Mouse (Mus musculus) small intestine, adult 2 months (tissue): ENCODE measurements at regions not wholly inside any gene's neighbourhood (a gene's known extent, or its start where the extent isn't known, plus 50 kb on each side); places are given as distances from the start of the nearest gene placed in this dataset.

Source experiments
- H3K27ac ChIP-seq: fragments of 200-500 bp; 2 replicates; pipeline ENCODE4 v1.5.1; 2012; ENCODE audit warnings: low read depth, low read length, control low read depth, inconsistent platforms; ENCODE audit not compliant: insufficient read depth
- H3K27me3 ChIP-seq: fragments of 200-500 bp; 2 replicates; pipeline ENCODE4 v1.6.1; 2012; ENCODE audit warnings: mild to moderate bottlenecking, moderate library complexity, low read length, inconsistent platforms; ENCODE audit not compliant: control insufficient read depth, insufficient read depth
- H3K36me3 ChIP-seq: fragments of 200-500 bp; 2 replicates; pipeline ENCODE4 v1.6.1; 2012; ENCODE audit warnings: mild to moderate bottlenecking, low read length, control low read depth, inconsistent platforms; ENCODE audit not compliant: control insufficient read depth, insufficient read depth
- H3K4me1 ChIP-seq: fragments of 200-500 bp; 2 replicates; pipeline ENCODE4 v1.6.1; 2012; ENCODE audit warnings: low read length, inconsistent platforms, mixed read lengths; ENCODE audit not compliant: control insufficient read depth, insufficient read depth, insufficient read length
- H3K4me3 ChIP-seq: fragments of 200-500 bp; 2 replicates; pipeline ENCODE4 v1.5.1; 2012; ENCODE audit warnings: low read depth, mild to moderate bottlenecking, control low read depth, inconsistent platforms, low read length, moderate library complexity
- CTCF ChIP-seq: fragments of 200-500 bp; IDR thresholded peaks from 2 replicates; pipeline ENCODE4 v1.5.1; 2012; ENCODE audit warnings: low read depth, mild to moderate bottlenecking, control low read depth, inconsistent platforms, low read length, moderate library complexity, mixed read lengths; ENCODE audit not compliant: insufficient replicate concordance, insufficient read length; ENCODE audit errors: extremely low read depth
- POLR2A ChIP-seq: fragments of 200-500 bp; IDR thresholded peaks from 2 replicates; pipeline ENCODE4 v1.6.1; 2012; ENCODE audit warnings: low read depth, mild to moderate bottlenecking, control low read depth, inconsistent platforms, low read length, moderate library complexity
- WGBS: fragments of 180-500 bp; shearing (Covaris S2); methylation state at CpG from one replicate; pipeline ENCODE4 v1.1.7; 2018; 5-methylcytosine and 5-hydroxymethylcytosine counted together

DNA sequence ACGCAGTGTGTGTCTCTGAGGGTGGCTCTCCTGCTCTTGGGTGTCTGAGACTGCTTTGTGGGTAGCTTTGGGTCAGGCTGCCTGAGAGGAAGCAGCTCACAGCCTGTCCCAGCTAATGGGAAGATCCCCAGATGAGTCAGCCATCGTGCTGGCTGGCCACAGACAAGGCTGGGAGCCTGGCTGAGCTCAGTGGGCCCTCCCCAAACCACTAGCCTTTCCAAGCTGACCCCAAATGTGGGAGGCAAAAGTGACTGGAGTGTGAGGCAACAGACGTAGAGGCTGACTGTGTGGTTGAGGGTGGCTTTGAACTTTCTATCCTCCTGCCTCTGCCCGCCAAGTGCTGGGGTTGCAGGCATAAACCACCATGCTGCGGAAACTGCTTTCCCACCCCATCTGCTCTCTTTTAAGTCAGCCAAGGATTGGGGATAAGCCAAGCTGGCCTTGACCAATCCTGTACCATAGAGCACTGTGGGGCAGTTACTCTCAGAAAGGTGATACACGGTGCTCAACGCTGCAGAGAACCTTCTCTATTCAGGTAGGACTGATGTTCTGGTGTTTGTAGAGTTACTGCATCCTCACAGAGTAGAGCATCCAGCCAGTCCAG lies 163.0 kb downstream of the Tpra1 start:
- WGBS = 75% methylated on average over 7 of the region's 7 CpGs
- H3K4me3 ChIP-seq = no peak overlapping the region

DNA sequence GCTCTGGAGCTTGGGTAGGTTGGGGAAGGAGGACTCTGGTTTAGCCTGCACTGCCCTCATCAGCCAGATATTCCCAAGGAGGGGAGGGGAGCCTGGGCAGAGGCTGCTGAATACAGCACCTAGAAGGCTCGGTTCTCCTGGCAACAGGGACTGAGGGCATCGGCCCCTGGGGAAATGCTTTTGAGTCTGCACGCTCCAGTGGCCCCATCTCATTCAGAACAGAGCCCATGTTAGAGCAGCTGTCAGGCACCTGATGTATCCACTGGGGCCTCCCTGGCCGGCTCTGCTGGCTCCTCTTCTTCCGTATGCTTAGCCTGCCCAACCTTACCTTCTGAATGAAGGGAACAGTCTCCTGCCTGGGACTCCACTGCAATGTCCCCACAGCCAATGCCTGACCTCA lies 164.5 kb downstream of the Tpra1 start:
- H3K4me3 ChIP-seq = no peak overlapping the region
- 82% methylated on average over 5 of the region's 5 CpGs for WGBS
- H3K27me3 ChIP-seq = no peaks in the 10 kb centered on the region
- H3K27ac ChIP-seq = no peak overlapping the region
- H3K36me3 ChIP-seq = no peaks in the 10 kb centered on the region
- TF ChIP-seq CTCF (no peak), POLR2A (no peak)
- H3K4me1 ChIP-seq = no peaks in the 10 kb centered on the region

More for the DNA sequence above, 163.0 kb downstream of the Tpra1 start:
- Histone ChIP-seq H3K36me3 (no peaks in the 10 kb centered on the region), H3K27me3 (no peaks in the 10 kb centered on the region), H3K4me1 (no peaks in the 10 kb centered on the region), H3K27ac (no peak overlapping the region)
- no peak for TF ChIP-seq CTCF
- TF ChIP-seq POLR2A = no peak

DNA sequence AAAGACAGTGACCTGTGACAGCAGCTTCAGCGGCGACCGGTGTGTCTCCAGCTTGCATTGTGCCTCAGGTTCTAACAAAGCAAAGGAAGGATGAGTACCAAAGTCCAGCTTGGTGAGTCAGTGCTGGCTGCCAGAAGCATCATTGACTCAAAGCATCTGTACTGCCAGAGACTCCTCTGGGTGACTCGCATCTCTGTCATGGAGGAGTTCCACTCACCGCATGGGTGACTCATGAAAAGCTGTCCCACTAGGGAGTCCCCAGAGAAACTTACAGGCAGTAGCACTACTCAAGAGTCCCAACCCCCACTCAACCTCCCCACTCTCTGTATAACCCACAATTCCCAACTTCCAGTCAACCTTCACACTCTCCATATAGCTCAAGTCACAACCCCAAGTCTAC lies 166.2 kb downstream of the Tpra1 start:
- Histone ChIP-seq H3K36me3 (no peaks in the 10 kb centered on the region), H3K4me1 (no peaks in the 10 kb centered on the region), H3K27ac (no peak overlapping the region), H3K4me3 (no peak overlapping the region), H3K27me3 (no peaks in the 10 kb centered on the region)
- 88% methylated on average over 5 of the region's 5 CpGs for WGBS
- TF ChIP-seq POLR2A (no peak), CTCF (no peak)

DNA sequence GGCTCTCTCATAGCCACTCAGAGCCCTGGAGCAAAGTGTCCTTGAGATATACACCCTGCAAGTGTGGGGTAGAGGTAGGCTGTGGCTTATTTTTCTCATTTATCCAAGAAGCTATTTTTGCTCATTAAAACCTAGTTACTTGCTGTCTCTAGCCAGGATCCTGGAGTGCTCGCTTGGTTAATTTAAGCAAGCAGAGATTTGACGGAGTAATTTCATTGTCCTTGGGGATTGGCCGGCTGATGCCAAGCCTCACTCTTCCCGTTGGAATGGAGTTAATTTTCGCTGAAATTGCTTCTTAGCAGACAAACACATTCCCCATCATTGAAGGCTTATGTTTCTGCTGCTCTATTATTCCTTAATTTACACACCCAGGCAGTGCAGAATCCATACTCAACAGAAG lies 167.1 kb downstream of the Tpra1 start:
- TF ChIP-seq POLR2A (no peak), CTCF (no peak)
- H3K4me1 ChIP-seq = no peaks in the 10 kb centered on the region
- no peaks in the 10 kb centered on the region for H3K36me3 ChIP-seq
- H3K4me3 ChIP-seq = no peak overlapping the region
- no peaks in the 10 kb centered on the region for H3K27me3 ChIP-seq
- WGBS = 81% methylated on average over 5 of the region's 5 CpGs
- H3K27ac ChIP-seq = no peak overlapping the region

DNA sequence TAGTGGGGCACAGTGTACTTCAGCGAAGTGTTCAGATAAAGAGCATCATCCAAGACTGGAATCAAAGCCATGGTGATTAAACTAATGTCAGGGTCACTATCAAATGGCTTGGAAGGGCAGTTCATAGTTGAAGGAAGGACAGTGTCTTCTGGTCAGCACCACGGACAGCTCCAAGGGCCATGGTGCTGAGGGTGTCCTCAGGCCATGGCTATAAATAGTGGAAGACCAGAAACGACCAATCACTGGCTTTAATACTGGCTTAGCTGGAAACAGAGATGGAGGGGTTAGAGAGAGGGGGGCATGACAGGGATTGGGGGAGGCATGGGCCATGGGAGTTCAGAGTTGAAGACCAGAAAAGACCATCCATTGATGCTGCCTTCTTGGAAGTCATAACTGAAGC lies 168.0 kb downstream of the Tpra1 start:
- no peaks in the 10 kb centered on the region for H3K4me1 ChIP-seq
- no peaks in the 10 kb centered on the region for H3K36me3 ChIP-seq
- no peaks in the 10 kb centered on the region for H3K27me3 ChIP-seq
- WGBS = 15% methylated on average over 3 of the region's 3 CpGs
- H3K4me3 ChIP-seq = no peak overlapping the region
- TF ChIP-seq POLR2A (no peak), CTCF (no peak)
- H3K27ac ChIP-seq = no peak overlapping the region

DNA sequence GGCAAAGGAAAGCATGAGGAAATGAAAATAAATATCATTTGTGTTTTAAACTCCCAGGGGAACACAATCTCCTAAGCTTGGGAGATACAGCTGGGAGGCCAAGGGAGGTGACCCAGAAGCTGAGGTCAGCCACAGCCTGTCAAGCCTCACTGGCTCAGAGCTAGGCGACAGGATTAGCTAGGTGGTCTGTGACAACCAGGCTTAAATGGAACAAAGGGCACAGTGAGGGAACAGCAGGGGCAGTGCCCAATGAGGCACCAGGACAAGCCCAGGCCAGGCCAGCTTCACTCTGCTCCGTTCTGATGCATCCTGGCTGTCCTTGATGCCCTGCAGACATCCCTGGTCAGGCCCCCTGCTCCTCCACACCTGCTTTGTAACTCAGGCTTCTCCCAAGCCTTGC lies 169.7 kb downstream of the Tpra1 start:
- Histone ChIP-seq H3K27me3 (no peaks in the 10 kb centered on the region), H3K4me1 (no peaks in the 10 kb centered on the region), H3K36me3 (no peaks in the 10 kb centered on the region), H3K27ac (no peak overlapping the region), H3K4me3 (no peak overlapping the region)
- TF ChIP-seq CTCF = no peak
- WGBS = 51% methylated on average over 2 of the region's 2 CpGs

DNA sequence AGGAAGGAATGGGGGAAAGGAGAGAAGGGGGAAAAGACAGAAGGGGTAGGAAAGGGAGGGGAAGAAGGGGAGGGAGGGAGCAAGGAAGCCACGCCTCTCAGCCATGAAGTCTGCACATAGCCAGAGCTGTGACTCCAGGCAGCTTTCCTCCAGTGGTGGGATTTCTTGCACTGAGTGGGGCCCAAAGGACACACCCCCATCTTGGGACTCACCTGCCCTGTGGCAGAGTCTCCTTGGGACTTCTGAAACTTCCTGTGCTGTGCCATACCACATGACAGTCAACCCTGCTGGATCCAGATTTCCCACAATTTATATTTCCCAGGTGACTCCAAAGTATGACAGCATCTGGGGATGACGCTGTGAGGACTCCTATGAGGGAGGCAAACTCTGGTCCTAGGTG lies 170.5 kb downstream of the Tpra1 start:
- no peak overlapping the region for H3K27ac ChIP-seq
- no peak for TF ChIP-seq CTCF
- TF ChIP-seq POLR2A = no peak
- WGBS = 65% methylated on average over 2 of the region's 2 CpGs
- no peak overlapping the region for H3K4me3 ChIP-seq
- no peaks in the 10 kb centered on the region for H3K4me1 ChIP-seq
- no peaks in the 10 kb centered on the region for H3K36me3 ChIP-seq
- no peaks in the 10 kb centered on the region for H3K27me3 ChIP-seq
